Mouse (Mus musculus) C2C12 (cell line): ENCODE measurements around the gene Map3k1.

Experiments used
- CEBPB ChIP-seq: IDR thresholded peaks from one replicate; pipeline ENCODE4 v1.6.1; 2011; ENCODE audit warnings: low read depth, mild to moderate bottlenecking, control low read depth, moderate library complexity
- CTCF ChIP-seq: IDR thresholded peaks from one replicate; pipeline ENCODE4 v1.5.1; 2011; ENCODE audit not compliant: control insufficient read depth, insufficient read depth, insufficient read length
- FOSL1 ChIP-seq: IDR thresholded peaks from one replicate; pipeline ENCODE4 v1.8.0; 2011; ENCODE audit warnings: mild to moderate bottlenecking, low read length; ENCODE audit not compliant: poor library complexity, insufficient read depth, severe bottlenecking
- MAX ChIP-seq: IDR thresholded peaks from one replicate; pipeline ENCODE4 v1.6.1; 2011; ENCODE audit warnings: mild to moderate bottlenecking, control low read depth
- USF1 ChIP-seq: IDR thresholded peaks from one replicate; pipeline ENCODE4 v1.6.1; 2011; ENCODE audit warnings: low read depth, mild to moderate bottlenecking, control low read depth, moderate library complexity

- TF ChIP-seq CTCF (no peak), FOSL1 (no peak), MAX (no peak), CEBPB (no peak), USF1 (no peak)
Observed at GRCm38 (mm10) chr13:111805738-111806722, 2.8 kb downstream of the Map3k1 start.
